Mouse (Mus musculus): ENCODE measurements around the gene Sptbn4.

Gene Sptbn4

GRCm38 (mm10) chr7:27480927-27481626 is 33.6 kb upstream of the Sptbn4 start:
- ChIA-PET CTCF (interaction anchor here in 2 of 4 experiments (0.6 to 5.1 kb wide), 9 partner anchors 10 to 52 kb away, joined by 3 to 25 read pairs (median 4); no protein-coding TSS in a partner anchor), POLR2A (interaction anchor here (0.6 to 17.5 kb wide), 16 partner anchors 8 to 48 kb away, joined by 3 to 551 read pairs (median 4); partner anchors contain the start of genes Prx (in 2 of the 4) and Sertad3 (in 1 of the 4))

DNA sequence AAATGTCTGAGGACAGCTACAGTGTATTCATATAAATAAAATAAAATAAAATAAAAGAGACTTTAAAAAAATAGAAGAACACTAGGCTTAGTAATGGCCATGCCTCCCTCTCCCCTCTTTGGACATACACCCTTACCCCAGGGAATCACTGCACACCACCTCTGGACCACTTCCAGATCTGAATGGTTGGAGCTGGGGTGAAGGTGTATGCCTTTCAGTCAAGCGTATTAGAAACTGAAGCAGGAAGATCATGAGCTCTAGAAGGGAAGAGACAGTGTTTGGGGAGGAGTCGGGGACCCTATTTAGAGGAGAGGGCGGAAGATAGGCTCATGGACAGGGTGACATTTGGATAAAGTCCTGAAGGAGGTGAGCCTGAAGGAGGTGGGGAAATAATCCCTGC is 33.0 kb upstream of the Sptbn4 start:
- POLR2A ChIA-PET, result interaction anchor here in 3 of 4 experiments (0.6 to 17.5 kb wide), 13 partner anchors 8 to 49 kb away, joined by 3 to 551 read pairs (median 4); partner anchors contain the start of gene Prx (in 2 of the 3)

DNA sequence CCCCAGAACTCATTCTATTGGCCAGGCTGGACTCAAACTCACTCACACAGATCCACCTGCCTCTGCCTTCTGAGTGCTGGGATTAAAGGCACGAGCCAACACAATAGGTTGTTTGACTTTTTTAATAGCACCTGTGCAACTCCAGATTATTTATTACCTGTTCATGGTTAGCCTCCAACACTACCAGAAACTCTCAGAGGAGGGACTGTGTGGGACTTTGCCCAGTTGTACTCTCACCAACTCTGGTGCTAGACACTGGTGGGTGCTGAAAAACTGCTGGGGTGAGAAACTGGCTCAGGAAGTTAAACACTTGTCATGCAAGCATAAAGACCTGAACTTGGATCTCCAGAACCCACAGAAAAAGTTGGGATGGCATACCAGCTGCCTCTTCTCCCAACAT is 32.3 kb upstream of the Sptbn4 start:
- CTCF ChIA-PET, result interaction anchor here in 1 of 4 experiments (0.6 to 5.1 kb wide), 4 partner anchors 11 to 59 kb away, joined by 3 to 25 read pairs (median 4); no protein-coding TSS in a partner anchor

More for the DNA sequence above, 33.0 kb upstream of the Sptbn4 start:
- CTCF ChIA-PET, result interaction anchor here in 2 of 4 experiments (0.7 to 5.1 kb wide), 7 partner anchors 10 to 47 kb away, joined by 3 to 25 read pairs (median 4); no protein-coding TSS in a partner anchor

DNA sequence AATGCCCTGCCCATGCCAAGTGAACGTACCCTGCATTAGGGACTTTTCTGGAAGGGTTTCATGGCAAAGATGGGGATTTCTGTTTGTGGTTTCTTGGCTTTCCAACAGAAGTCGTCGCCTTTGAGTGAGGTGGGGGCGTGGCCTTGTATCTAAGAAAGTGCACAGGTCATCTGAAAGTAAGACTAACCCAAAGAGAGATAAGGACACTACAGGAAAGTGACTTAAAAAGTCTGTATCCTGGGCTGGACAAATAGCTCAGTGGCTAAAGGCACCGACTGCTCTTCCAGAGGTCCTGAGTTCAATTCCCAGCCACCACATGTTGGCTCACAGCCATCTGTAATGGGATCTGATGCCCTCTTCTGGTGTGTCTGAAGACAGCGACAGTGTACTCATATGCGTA is 31.1 kb upstream of the Sptbn4 start:
- POLR2A ChIA-PET, result interaction anchor here in 3 of 4 experiments (0.6 to 17.5 kb wide), 5 partner anchors 8 to 25 kb away, joined by 3 to 551 read pairs (median 3); partner anchors contain the start of genes Prx (in 2 of the 3) and Sertad1 (in 2 of the 3)
- CTCF ChIA-PET, result interaction anchor here in 1 of 4 experiments (5.1 kb wide), 1 partner anchor 13 kb away, joined by 25 read pairs; no protein-coding TSS in a partner anchor

More for the DNA sequence above, 32.3 kb upstream of the Sptbn4 start:
- POLR2A ChIA-PET, result interaction anchor here in 3 of 4 experiments (1.0 to 17.5 kb wide), 5 partner anchors 11 to 24 kb away, joined by 3 to 551 read pairs (median 5); partner anchors contain the start of gene Prx (in 2 of the 3)

DNA sequence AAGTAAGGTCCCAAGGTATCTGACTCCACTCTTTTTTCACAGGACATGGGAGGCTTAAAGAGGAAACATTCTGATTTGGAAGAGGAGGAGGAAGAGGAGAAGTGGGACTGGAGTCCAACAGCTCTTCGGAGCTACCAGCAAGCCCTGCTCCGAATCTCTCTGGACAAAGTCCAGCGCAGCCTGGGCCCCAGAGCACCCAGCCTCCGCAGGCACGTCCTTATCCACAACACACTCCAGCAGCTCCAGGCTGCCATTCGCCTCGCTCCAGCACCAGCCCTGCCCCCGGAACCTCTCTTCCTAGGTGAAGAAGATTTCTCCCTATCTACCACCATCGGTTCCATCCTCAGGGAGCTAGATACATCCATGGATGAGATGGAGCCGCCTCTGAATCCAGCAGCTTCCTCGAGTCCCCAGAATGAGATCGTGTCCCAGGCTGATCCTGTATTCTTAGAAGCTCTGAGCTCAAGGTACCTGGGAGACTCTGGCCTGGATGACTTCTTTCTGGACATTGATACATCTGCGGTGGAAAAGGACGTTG is 28.7 kb upstream of the Sptbn4 start:
- POLR2A ChIA-PET, result interaction anchor here (0.6 to 5.1 kb wide), 15 partner anchors 10 to 144 kb away, joined by 3 to 179 read pairs (median 5); partner anchors contain the start of genes Sertad1 (in 3 of the 4) and Prx (in 1 of the 4)
- CTCF ChIA-PET, result interaction anchor here (0.5 to 3.3 kb wide), 10 partner anchors 13 to 51 kb away, joined by 3 to 73 read pairs (median 4); partner anchors contain the start of genes Blvrb (in 1 of the 4), Sertad1 (in 1 of the 4) and Sptbn4 (in 1 of the 4)

DNA sequence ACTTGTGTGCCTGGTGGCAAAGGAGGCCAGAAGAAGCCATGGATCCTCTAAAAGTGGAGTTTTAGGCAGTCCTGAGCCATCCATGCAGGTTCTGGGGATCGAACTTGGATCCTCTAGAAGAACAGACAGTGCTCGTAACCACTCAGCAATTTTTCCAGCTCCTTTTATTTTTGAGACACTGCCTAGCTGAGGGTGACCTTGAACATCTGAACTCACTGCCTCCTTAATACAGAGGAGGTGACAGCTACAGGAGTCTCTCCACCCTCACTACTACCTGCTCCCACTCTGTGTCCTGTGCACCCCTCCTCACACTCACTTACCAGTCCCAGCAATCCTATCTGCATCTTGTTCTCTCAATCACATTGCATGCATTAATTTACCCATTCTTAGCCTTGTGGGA is 28.1 kb upstream of the Sptbn4 start:
- POLR2A ChIA-PET, result interaction anchor here in 3 of 4 experiments (1.2 to 5.1 kb wide), 13 partner anchors 10 to 143 kb away, joined by 3 to 179 read pairs (median 12); partner anchors contain the start of gene Sertad1 (in 3 of the 3)

GRCm38 (mm10) chr7:27474490-27474954 is 27.0 kb upstream of the Sptbn4 start:
- CTCF ChIA-PET, result interaction anchor here (0.5 to 3.3 kb wide), 74 partner anchors 8 to 1730 kb away, joined by 3 to 73 read pairs (median 4); partner anchors contain the start of genes Sertad1 (in 4 of the 4), Blvrb (in 2 of the 4), Akt2 (in 1 of the 4) and Coq8b (in 1 of the 4)

More for the DNA sequence above, 28.1 kb upstream of the Sptbn4 start:
- CTCF ChIA-PET, result interaction anchor here (0.6 to 3.3 kb wide), 10 partner anchors 13 to 286 kb away, joined by 3 to 73 read pairs (median 4); partner anchors contain the start of gene Sertad1 (in 1 of the 4)

DNA sequence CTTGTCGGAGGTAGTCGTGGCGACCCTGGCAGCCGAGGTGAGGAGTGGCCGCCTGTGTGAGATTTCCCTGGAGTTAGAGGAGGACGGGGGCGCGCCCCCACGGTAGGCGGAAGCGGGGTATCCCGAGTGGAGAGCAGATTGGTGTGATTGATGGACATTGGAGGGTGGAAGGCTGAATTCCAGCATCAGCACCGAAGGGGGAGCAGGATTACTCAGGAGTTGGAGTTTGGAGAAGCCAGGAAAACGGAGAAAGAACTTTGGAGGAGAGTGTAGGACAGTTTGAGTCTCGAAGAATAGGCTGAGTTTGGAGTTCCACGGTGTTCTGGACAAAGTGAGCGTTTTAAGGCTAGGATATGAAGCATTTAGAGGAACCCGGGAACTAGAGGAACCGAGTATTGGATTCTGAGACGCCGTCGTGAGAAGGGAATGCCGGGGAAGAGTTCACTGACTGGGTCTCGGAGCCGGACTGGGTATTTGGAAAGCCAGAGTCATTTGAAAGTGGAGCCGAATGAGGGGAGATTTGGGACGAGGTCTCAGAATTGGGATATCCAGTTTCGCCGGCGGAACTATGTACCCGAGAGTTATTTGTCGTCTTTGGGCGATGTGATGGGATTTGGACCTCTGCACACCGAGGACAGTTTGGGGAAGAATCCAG is 26.5 kb upstream of the Sptbn4 start:
- CTCF ChIA-PET, result interaction anchor here (0.5 to 3.3 kb wide), 73 partner anchors 9 to 973 kb away, joined by 3 to 73 read pairs (median 4); partner anchors contain the start of genes Sertad1 (in 4 of the 4), Blvrb (in 2 of the 4), Akt2 (in 1 of the 4) and Coq8b (in 1 of the 4)
- POLR2A ChIA-PET, result interaction anchor here (0.6 to 5.1 kb wide), 87 partner anchors 8 to 876 kb away, joined by 3 to 179 read pairs (median 4); partner anchors contain the start of genes Blvrb (in 3 of the 4), Sertad1 (in 3 of the 4), Sptbn4 (in 3 of the 4) and Coq8b (in 2 of the 4)

More at GRCm38 (mm10) chr7:27474490-27474954, 27.0 kb upstream of the Sptbn4 start:
- POLR2A ChIA-PET, result interaction anchor here (0.6 to 5.1 kb wide), 82 partner anchors 8 to 1505 kb away, joined by 3 to 179 read pairs (median 4); partner anchors contain the start of genes Blvrb (in 3 of the 4), Sertad1 (in 3 of the 4), Sptbn4 (in 3 of the 4) and Coq8b (in 2 of the 4)

GRCm38 (mm10) chr7:27473156-27473834 is 25.8 kb upstream of the Sptbn4 start, which contains the start of gene Sertad3:
Sertad3 (plus strand) TSS chr7:27473768.
- ChIA-PET POLR2A (interaction anchor here in 3 of 4 experiments (0.5 to 5.1 kb wide), 72 partner anchors 9 to 1722 kb away, joined by 3 to 79 read pairs (median 4); partner anchors contain the start of genes Sertad1 (in 3 of the 3), Blvrb (in 2 of the 3), Rab4b (in 2 of the 3) and Sptbn4 (in 2 of the 3)), CTCF (interaction anchor here (0.6 to 2.0 kb wide), 21 partner anchors 14 to 189 kb away, joined by 3 to 21 read pairs (median 3); partner anchors contain the start of gene Sertad1 (in 1 of the 4))

DNA sequence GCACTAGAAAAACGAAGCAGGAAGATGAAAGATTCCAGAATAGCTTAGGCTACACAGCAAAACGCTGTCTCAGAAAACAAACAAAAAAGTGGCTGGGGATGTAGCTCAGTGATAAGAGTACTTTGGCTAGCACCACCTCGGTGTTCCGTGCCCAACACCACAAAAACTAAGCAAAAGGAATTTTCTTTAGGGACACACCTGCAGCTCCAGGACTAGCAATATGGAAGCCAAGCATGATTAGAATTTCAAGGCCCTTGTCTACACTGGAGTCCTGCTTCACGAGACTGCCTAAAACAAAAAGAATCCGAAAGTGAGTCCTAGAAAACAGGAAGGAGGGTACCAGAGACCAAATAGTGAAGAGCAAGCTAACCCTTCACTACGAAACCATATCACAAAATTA is 25.1 kb upstream of the Sptbn4 start:
- CTCF ChIA-PET, result interaction anchor here (0.6 to 2.0 kb wide), 18 partner anchors 15 to 188 kb away, joined by 3 to 21 read pairs (median 3); partner anchors contain the start of gene Sertad1 (in 1 of the 4)
- POLR2A ChIA-PET, result interaction anchor here in 3 of 4 experiments (0.5 to 5.1 kb wide), 68 partner anchors 8 to 1721 kb away, joined by 3 to 79 read pairs (median 4); partner anchors contain the start of genes Sertad1 (in 3 of the 3), Blvrb (in 2 of the 3), Rab4b (in 2 of the 3) and Sptbn4 (in 2 of the 3)

DNA sequence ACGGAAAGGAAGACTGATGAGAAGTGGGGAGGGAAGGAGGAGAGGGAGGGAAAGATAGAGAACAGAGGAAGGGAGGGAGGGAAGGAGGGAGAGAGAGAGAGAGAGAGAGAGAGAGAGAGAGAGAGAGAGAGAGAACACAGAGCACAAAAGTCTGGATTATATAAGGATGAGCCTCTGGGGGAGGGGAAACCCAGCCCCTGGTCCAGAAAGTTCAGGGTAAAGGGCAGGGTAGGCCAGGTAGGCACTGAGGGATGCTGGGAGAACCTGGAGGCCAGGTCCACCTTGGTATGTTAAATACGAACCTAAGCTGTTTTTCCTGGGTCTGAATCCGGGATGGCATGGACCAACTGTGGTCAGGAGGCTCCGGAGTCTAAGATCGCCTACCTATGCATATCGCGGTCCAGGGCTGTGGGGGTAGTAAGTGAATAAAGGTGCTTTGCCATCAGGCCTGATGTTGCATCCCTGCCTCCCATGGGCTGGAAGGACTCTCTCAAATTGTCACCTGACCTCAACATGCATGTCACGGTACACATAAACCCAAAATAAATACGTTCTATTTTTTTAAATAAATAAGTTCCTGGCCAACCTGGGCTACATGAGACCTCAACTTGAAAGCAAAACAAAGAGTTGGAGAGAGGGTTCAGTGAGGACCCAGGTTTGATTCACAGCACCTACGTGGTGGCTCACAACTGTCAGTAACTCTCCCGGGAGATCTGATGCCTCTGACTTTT is 24.1 kb upstream of the Sptbn4 start:
- POLR2A ChIA-PET, result interaction anchor here in 2 of 4 experiments (1.7 to 2.5 kb wide), 4 partner anchors 11 to 22 kb away, joined by 7 to 52 read pairs (median 14); partner anchors contain the start of gene Sertad1 (in 1 of the 2)
- CTCF ChIA-PET, result interaction anchor here in 1 of 4 experiments (0.7 to 2.0 kb wide), 2 partner anchors 20 to 347 kb away, joined by 3 to 21 read pairs; no protein-coding TSS in a partner anchor

DNA sequence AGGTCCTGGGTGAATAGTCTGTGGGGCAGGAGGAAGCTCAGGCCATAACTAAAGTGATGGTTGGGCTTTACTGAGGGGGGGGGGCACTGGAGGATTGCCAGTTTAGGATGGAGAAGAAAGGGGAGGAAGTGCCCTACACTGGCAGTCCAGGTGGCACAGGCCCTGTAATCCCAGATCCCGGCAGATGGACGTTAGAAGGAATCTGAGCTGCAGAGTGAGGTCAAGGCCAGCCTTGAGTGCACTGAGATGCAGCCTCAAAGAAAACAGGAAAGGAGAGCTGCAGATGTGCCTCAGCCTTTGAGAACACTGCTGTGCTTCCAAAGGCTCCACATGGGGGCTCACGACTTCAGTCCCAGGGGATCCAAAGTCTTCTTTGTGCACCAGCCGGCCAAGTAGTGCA is 20.2 kb upstream of the Sptbn4 start:
- CTCF ChIA-PET, result interaction anchor here in 2 of 4 experiments (0.6 to 0.7 kb wide), 4 partner anchors 10 to 221 kb away, joined by 3 to 5 read pairs (median 4); no protein-coding TSS in a partner anchor

DNA sequence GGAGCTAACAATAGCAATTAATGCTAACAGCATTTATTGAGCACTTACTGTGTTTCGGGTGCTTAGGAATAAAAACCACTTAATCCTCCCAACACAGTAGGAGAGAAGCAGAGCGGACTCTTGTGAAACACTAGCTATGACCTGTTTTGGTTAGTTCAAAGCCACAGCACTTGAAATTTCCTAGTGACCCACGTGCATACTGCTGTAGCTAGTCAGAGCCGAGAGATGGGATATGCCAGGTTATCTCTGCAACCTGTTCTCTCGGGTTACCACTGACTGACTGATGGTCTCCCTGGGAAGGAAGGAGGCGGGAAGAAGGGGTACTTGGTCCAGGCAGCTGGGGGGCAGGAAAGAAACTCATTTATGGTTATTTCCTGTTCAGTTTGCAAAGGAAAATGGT is 13.0 kb upstream of the Sptbn4 start:
- POLR2A ChIA-PET, result interaction anchor here in 3 of 4 experiments (0.5 to 3.6 kb wide), 9 partner anchors 11 to 100 kb away, joined by 3 to 28 read pairs (median 4); partner anchors contain the start of gene Sertad3 (in 1 of the 3)
- CTCF ChIA-PET, result interaction anchor here in 2 of 4 experiments (0.5 to 1.4 kb wide), 4 partner anchors 23 to 357 kb away, joined by 3 to 4 read pairs (median 3); no protein-coding TSS in a partner anchor

More for the DNA sequence above, 20.2 kb upstream of the Sptbn4 start:
- POLR2A ChIA-PET, result interaction anchor here (0.6 to 1.5 kb wide), 15 partner anchors 19 to 705 kb away, joined by 3 to 5 read pairs (median 3); partner anchors contain the start of gene Sertad1 (in 2 of the 4)

- POLR2A ChIA-PET, result interaction anchor here in 3 of 4 experiments (0.5 to 3.6 kb wide), 6 partner anchors 10 to 101 kb away, joined by 3 to 28 read pairs (median 3); partner anchors contain the start of gene Sertad3 (in 1 of the 3)
- CTCF ChIA-PET, result interaction anchor here in 2 of 4 experiments (1.3 to 1.4 kb wide), 2 partner anchors 15 to 61 kb away, joined by 3 to 4 read pairs; no protein-coding TSS in a partner anchor
These were observed 12.2 kb upstream of the Sptbn4 start for GRCm38 (mm10) chr7:27459640-27460039.
